Mouse (Mus musculus) Muller cell, postnatal 12 days (primary cell): ENCODE measurements around the gene Dock10.

ENCODE experiments used
- DNase-seq: peaks from one replicate; pipeline ENCODE4 v3.0.0-alpha.2; 2015; ENCODE audit errors: inconsistent ontology term

The Dock10 gene

GRCm38 (mm10) chr1:80728183-80728582, 30.1 kb downstream of the Dock10 start:
- DNase-seq, result no peak

- DNase-seq, result no peak
Observed at GRCm38 (mm10) chr1:80727403-80727802, 30.9 kb downstream of the Dock10 start.

- DNase-seq, result no peak
Observed at GRCm38 (mm10) chr1:80722647-80723046, 35.7 kb downstream of the Dock10 start.

GRCm38 (mm10) chr1:80722001-80722400, 36.3 kb downstream of the Dock10 start:
- no peak for DNase-seq

- no peak for DNase-seq
Observed at GRCm38 (mm10) chr1:80721181-80721580, 37.1 kb downstream of the Dock10 start.

- no peak for DNase-seq
Observed at GRCm38 (mm10) chr1:80720146-80720545, 38.2 kb downstream of the Dock10 start.

- no peak for DNase-seq
Observed at GRCm38 (mm10) chr1:80719436-80719835, 38.9 kb downstream of the Dock10 start.

- DNase-seq, result no peak
Observed at GRCm38 (mm10) chr1:80718666-80719065, 39.7 kb downstream of the Dock10 start.

- DNase-seq, result no peak
Observed at GRCm38 (mm10) chr1:80715917-80716316, 42.4 kb downstream of the Dock10 start.

- no peak for DNase-seq
Observed at GRCm38 (mm10) chr1:80713920-80714319, 44.4 kb downstream of the Dock10 start.

- no peak for DNase-seq
Observed at GRCm38 (mm10) chr1:80710607-80711261, 47.6 kb downstream of the Dock10 start.

GRCm38 (mm10) chr1:80710097-80710541, 48.2 kb downstream of the Dock10 start:
- DNase-seq, result no peak

GRCm38 (mm10) chr1:80709299-80709698, 49.0 kb downstream of the Dock10 start:
- no peak for DNase-seq

GRCm38 (mm10) chr1:80703279-80703678, 55.0 kb downstream of the Dock10 start:
- no peak for DNase-seq

- DNase-seq, result no peak
Observed at GRCm38 (mm10) chr1:80676004-80676673, 82.2 kb downstream of the Dock10 start.

GRCm38 (mm10) chr1:80671730-80672129, 86.6 kb downstream of the Dock10 start:
- no peak for DNase-seq

GRCm38 (mm10) chr1:80671056-80671455, 87.3 kb downstream of the Dock10 start:
- DNase-seq, result no peak

- DNase-seq, result no peak
Observed at GRCm38 (mm10) chr1:80670387-80670786, 87.9 kb downstream of the Dock10 start.

- DNase-seq, result no peak
Observed at GRCm38 (mm10) chr1:80665761-80666160, 92.6 kb downstream of the Dock10 start.

GRCm38 (mm10) chr1:80665161-80665560, 93.2 kb downstream of the Dock10 start:
- no peak for DNase-seq

GRCm38 (mm10) chr1:80661506-80662402, 96.6 kb downstream of the Dock10 start:
- no peak for DNase-seq
